Mouse (Mus musculus): Measurements from ENCODE around the gene Tm6sf1.
A peak's percentile ranks its signal among the peaks of the same experiment; 100 is the strongest.

Gene Tm6sf1

DNA sequence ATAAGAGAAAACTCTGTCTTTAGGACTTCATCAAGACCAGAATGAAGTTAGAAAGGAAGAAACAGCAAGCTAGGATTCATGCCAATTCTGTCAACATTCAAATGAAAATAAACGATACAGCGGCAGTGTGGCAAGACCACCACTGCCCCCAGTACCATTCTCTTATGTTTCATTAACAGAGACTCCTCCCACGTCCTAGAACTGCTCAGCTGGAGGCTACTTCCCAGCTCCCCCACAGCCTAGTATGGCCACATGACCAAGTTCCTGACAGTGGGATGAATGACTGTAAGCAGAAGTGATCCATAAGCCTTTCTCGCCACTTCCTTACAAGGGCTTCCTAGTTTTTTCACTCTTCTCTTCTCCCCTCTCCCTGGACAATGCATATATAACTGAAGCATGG, 45.3 kb downstream of the Tm6sf1 start:
- DNase-seq, result no peak

DNA sequence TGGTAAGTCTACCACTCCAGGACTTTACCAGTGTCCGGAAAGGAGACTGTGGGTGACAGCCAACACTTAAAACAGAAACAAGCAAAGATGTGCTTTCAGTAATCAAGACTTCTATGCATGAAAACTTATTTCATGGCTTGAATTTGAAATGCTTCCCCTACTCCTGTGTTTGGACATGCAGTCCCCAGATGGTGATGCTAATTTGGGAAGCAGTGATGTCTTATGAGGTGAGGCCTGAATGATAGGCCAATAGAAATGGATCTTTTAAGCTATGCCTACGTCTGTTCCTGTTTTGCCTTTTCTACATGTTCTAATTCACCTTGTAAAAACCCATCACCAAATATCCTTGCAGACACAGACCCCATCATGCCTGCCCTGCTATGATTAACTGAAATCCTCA, 46.1 kb downstream of the Tm6sf1 start:
- DNase-seq, result no peak

DNA sequence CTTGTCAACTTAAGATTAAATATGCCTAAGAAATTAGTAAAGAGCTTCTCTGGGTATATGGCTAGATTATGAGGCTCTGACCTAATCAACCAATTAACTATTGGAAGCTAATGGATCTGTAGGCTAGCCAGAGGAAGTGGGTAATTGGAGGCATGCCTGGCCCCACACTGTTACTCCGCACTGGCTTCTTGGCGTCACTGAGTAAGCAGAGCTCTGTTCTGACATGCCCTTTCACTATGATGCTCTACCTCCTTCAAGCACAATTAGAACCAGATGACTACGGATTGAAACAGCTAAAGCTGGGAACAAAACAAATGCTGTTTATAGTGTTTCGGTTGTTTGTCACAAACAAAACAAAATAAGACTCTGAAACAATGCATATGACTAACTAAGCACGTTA, 59.5 kb downstream of the Tm6sf1 start:
- DNase-seq, result no peak

- DNase-seq, result no peak
These were observed 61.5 kb downstream of the Tm6sf1 start for GRCm38 (mm10) chr7:81920314-81920713.

DNA sequence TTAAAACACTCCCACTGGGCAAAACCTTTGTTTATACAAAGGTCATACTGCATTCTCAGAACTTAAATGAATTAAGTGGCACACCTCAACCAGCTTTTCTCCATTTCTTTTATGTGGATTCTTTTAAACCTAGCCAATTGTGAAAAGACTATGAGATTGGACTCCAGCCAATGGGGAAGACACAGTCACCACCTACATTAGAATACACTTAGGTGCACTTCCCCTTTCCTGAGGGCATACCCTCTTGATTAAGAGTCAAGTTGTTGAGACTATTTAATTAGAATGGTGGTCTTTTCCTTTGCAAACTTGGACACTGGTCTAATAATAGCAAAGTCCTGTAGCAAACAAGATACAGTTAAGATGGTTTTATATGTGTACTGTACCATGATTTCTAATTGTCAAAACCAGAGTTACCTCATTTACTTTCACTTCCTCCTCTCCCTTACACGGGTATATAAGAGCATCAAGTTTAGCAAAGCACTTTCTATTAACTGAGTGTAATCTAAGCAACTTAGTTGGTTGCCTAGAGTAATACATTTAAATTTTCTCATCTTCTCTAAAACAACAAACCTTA, 62.7 kb downstream of the Tm6sf1 start:
- DNase-seq, result no peak

- DNase-seq, result no peak
These were observed 70.2 kb downstream of the Tm6sf1 start for GRCm38 (mm10) chr7:81928998-81929397.

- DNase-seq, result no peak
These were observed 73.8 kb downstream of the Tm6sf1 start for GRCm38 (mm10) chr7:81932521-81933045.

GRCm38 (mm10) chr7:81933061-81933600, 74.3 kb downstream of the Tm6sf1 start:
- DNase-seq, result no peak

GRCm38 (mm10) chr7:81933601-81934266, 74.9 kb downstream of the Tm6sf1 start:
- DNase-seq, result peak; percentile 78
